Comparison of ENCODE assay signal across 9 mouse cellular contexts in genomic region chr13:56641746-56642145, GRCm38 (mm10). TPM values are rescaled to one million over a fixed set of nuclear protein-coding genes. Genes with fewer than 3 reads are reported as not detected.
A peak's percentile ranks its signal among the peaks of the same experiment; 100 is the strongest.
DNase-seq lines count a peak whose midpoint lies in the region; ATAC-seq and TF ChIP-seq lines count a peak whose summit lies in the region.
"Had no signal": no experiment of that assay in that cellular context is flagged by ENCODE, and none has a peak within 500 bp of the region (broad histone marks: within the 10 kb centered on the region; RNA-seq: fewer than 3 reads in every experiment).

No protein-coding gene starts in this region.

- peak; percentile 57 for DNase-seq in kidney, postnatal 0 days (ENCODE audit: low spot score)
- DNase-seq in CH12.LX (ENCODE audit: extremely low read depth) (no peak), ZHBTc4 (ENCODE audit: low read depth, low spot score) (peak; percentile 35)
- peak; percentile 49 to 56 for DNase-seq in heart, postnatal 36 days

- ATAC-seq in kidney, postnatal 0 days (replicated peaks; ENCODE audit: low FRiP score, low read depth), result no peak
- no peak for ATAC-seq in kidney, embryonic 16.5 days (ENCODE audit: low FRiP score, low TSS enrichment)
- peak; percentile 59 for ATAC-seq in monocyte, adult 5-6 weeks (replicated peaks; ENCODE audit: insufficient number of reproducible peaks, low FRiP score, low TSS enrichment, poor library complexity, severe bottlenecking)
- ATAC-seq in cerebellum, adult (ENCODE audit: insufficient number of reproducible peaks, low FRiP score, low TSS enrichment), result no peak

- peak; percentile 71 for TF ChIP-seq CTCF in kidney, postnatal 0 days (IDR thresholded peaks at IDR 0.05; ENCODE audit: low read depth)
- peak in 1 of 2 experiments; percentile 44; a peak in 2 of 4 replicates for TF ChIP-seq CTCF in CH12.LX (conservative IDR thresholded peaks at IDR 0.05 in 1 of 2, IDR thresholded peaks at IDR 0.05 in 1 of 2; ENCODE audit: low read depth in 2 of 2, low read length in 2 of 2)

- H3K36me3 ChIP-seq in kidney, postnatal 0 days (ENCODE audit: insufficient read depth, low read length), result 0 out of 2 replicates have a peak, but pooled peaks cover 4% of the 10 kb centered on the region
- peaks cover 6% of the 10 kb centered on the region; the same call in 1 of the 2 replicates for H3K36me3 ChIP-seq in kidney, embryonic 16.5 days (ENCODE audit: insufficient read depth, low read length)
- no peaks in the 10 kb centered on the region for H3K36me3 ChIP-seq in CH12.LX (replicated peaks in 1 of 2; ENCODE audit: control insufficient read depth in 1 of 2, insufficient read depth in 1 of 2, low read length in 1 of 2)
- H3K36me3 ChIP-seq: neural tube, embryonic 12.5 days had no signal

- dilution Hi-C loops in CH12.LX (cut with MboI; ENCODE audit: extremely low pct_ligation_motif_present, extremely low pct_unique_long_range_greater_than_20kb, low sequenced_read_pairs), result no loop called here

- no peak overlapping the region for H3K27ac ChIP-seq in kidney, postnatal 0 days
- no peak overlapping the region for H3K27ac ChIP-seq in kidney, embryonic 16.5 days (ENCODE audit: low read length)
- H3K27ac ChIP-seq in CH12.LX (ENCODE audit: insufficient read depth, low read depth), result no peak overlapping the region
- H3K27ac ChIP-seq: embryonic facial prominence, embryonic 12.5 days; neural tube, embryonic 12.5 days had no signal

- H3K4me3 ChIP-seq in kidney, postnatal 0 days (replicated peaks; ENCODE audit: low read depth, low read length), result no peak overlapping the region
- no peak overlapping the region for H3K4me3 ChIP-seq in kidney, embryonic 16.5 days (ENCODE audit: low read length)
- H3K4me3 ChIP-seq in CH12.LX (replicated peaks in 1 of 3; ENCODE audit: low read depth in 2 of 3, low read length in 2 of 3, poor library complexity in 1 of 3), result no peak overlapping the region
- H3K4me3 ChIP-seq: embryonic facial prominence, embryonic 12.5 days; neural tube, embryonic 12.5 days had no signal

- WGBS in kidney, postnatal 0 days, result 92% methylated on average over 2 of the region's 2 CpGs
- 87% methylated on average over 2 of the region's 2 CpGs for WGBS in kidney, embryonic 16.5 days

- H3K9me3 ChIP-seq in kidney, postnatal 0 days (replicated peaks; ENCODE audit: low read length), result no peaks in the 10 kb centered on the region
- peaks cover 3% of the 10 kb centered on the region; the same call in 1 of the 2 replicates for H3K9me3 ChIP-seq in kidney, embryonic 16.5 days (ENCODE audit: low read length)
- H3K9me3 ChIP-seq in CH12.LX (replicated peaks; ENCODE audit: low read length), result no peaks in the 10 kb centered on the region
- H3K9me3 ChIP-seq: embryonic facial prominence, embryonic 12.5 days; neural tube, embryonic 12.5 days had no signal

- H3K9ac ChIP-seq in kidney, postnatal 0 days (ENCODE audit: low read depth, low read length), result no peak overlapping the region
- no peak overlapping the region for H3K9ac ChIP-seq in kidney, embryonic 16.5 days (replicated peaks; ENCODE audit: low read length)
- no peak overlapping the region for H3K9ac ChIP-seq in CH12.LX (ENCODE audit: insufficient read depth, low read depth)
- H3K9ac ChIP-seq: embryonic facial prominence, embryonic 12.5 days; neural tube, embryonic 12.5 days had no signal

- no peak for TF ChIP-seq POLR2A in CH12.LX (IDR thresholded peaks at IDR 0.05; ENCODE audit: low read depth, low read length)

- no peaks in the 10 kb centered on the region for H3K79me2 ChIP-seq in CH12.LX (replicated peaks; ENCODE audit: control insufficient read depth, extremely low read depth, insufficient read depth, poor library complexity, severe bottlenecking)

- no peaks in the 10 kb centered on the region for H3K27me3 ChIP-seq in kidney, postnatal 0 days (ENCODE audit: insufficient read depth, low read length)
- H3K27me3 ChIP-seq in kidney, embryonic 16.5 days (ENCODE audit: insufficient read depth, low read length), result no peaks in the 10 kb centered on the region
- peaks cover 87% of the 10 kb centered on the region for H3K27me3 ChIP-seq in CH12.LX (replicated peaks)
- H3K27me3 ChIP-seq: embryonic facial prominence, embryonic 12.5 days; neural tube, embryonic 12.5 days had no signal

- intact Hi-C loops in heart, postnatal 36 days (cut with DNase I), result loop anchor here (2.0 to 5.0 kb wide), 4 partner anchors 25 to 164 kb away; no protein-coding TSS in a partner anchor

- in situ Hi-C loops in CH12.LX (cut with MboI; ENCODE audit: low pct_ligation_motif_present, low pct_unique_long_range_greater_than_20kb, low sequenced_read_pairs), result no loop called here

- peak; percentile 33 for TF ChIP-seq RAD21 in CH12.LX (IDR thresholded peaks at IDR 0.05; ENCODE audit: low read depth, low read length)

- H3K4me1 ChIP-seq in kidney, postnatal 0 days (replicated peaks; ENCODE audit: insufficient read depth, low read length), result no peaks in the 10 kb centered on the region
- H3K4me1 ChIP-seq in kidney, embryonic 16.5 days (ENCODE audit: insufficient read depth, low read length), result peaks cover 11% of the 10 kb centered on the region; the same call in 1 of the 2 replicates
- no peaks in the 10 kb centered on the region for H3K4me1 ChIP-seq in CH12.LX (ENCODE audit: control insufficient read depth in 1 of 2, insufficient read depth in 2 of 2)

- no peak overlapping the region for H3K4me2 ChIP-seq in kidney, postnatal 0 days (ENCODE audit: low read length)
- no peak overlapping the region for H3K4me2 ChIP-seq in kidney, embryonic 16.5 days (replicated peaks; ENCODE audit: low read depth, low read length)
- H3K4me2 ChIP-seq in CH12.LX (ENCODE audit: insufficient read depth, low read depth, poor library complexity, severe bottlenecking), result no peak overlapping the region
- H3K4me2 ChIP-seq: embryonic facial prominence, embryonic 12.5 days; neural tube, embryonic 12.5 days had no signal

- TF ChIP-seq EP300 in CH12.LX (IDR thresholded peaks at IDR 0.05; ENCODE audit: low read length), result no peak

TF ChIP-seq in CH12.LX, 34 proteins besides CTCF, POLR2A, EP300 and RAD21:
- TF ChIP-seq HCFC1 (IDR thresholded peaks at IDR 0.05; ENCODE audit: low read depth, low read length), result no peak
- no peak for TF ChIP-seq POLR2AphosphoS2 (IDR thresholded peaks at IDR 0.05; ENCODE audit: low read depth, low read length)
- TF ChIP-seq GABPA (IDR thresholded peaks at IDR 0.05; ENCODE audit: insufficient replicate concordance, low read depth, low read length), result no peak
- TF ChIP-seq MYC (IDR thresholded peaks at IDR 0.05; ENCODE audit: low read depth, low read length), result no peak
- peak; percentile 17; the same call in 1 of the 2 replicates for TF ChIP-seq SMC3 (IDR thresholded peaks at IDR 0.05; ENCODE audit: low read depth, low read length)

RNA-seq across cellular contexts. Expression of gene Tgfbi, which starts 32.4 kb away (rescaled TPM):
- 116 and 133 TPM in 2 replicates for polyA plus RNA-seq in kidney, postnatal 0 days (2015; fragmentation: Nextera tagmentation; extraction: Ambion mirVana)
- 133 and 135 TPM in 2 replicates for polyA plus RNA-seq in kidney, embryonic 16.5 days (2015; fragmentation: Nextera tagmentation; extraction: Ambion mirVana)
- not detected in 2 replicates for total RNA-seq in CH12.LX (2012; rRNA removed)
- not detected in 2 replicates for total RNA-seq in CH12.LX (2014; rRNA removed)
- not detected in 2 replicates for polyA plus RNA-seq in CH12.LX (2012; ENCODE audit: insufficient read length, low read depth)
- total RNA-seq in heart, postnatal 36 days (2021), result 10 to 100 TPM; 21.1 to 25.9 TPM
- 73.8 to 154 TPM (median 152 TPM) in 3 replicates for total RNA-seq in monocyte, adult 5-6 weeks (2017)

Comparison
In these comparisons a context has a peak if more than half of its experiments do, and no peak if none do; other contexts are left out.
1. RNA of gene Tgfbi, which starts 32.4 kb away (total RNA-seq): 73.8 to 154 TPM in monocyte, adult 5-6 weeks and 21.1 to 25.9 TPM in heart, postnatal 36 days; not detected in CH12.LX; every median in the first group is over 10 times any median in the second.